Mouse (Mus musculus) limb, embryonic 13.5 days (tissue): ENCODE measurements around the gene Gse1. TPM values are rescaled to one million over a fixed set of nuclear protein-coding genes. Genes with fewer than 3 reads are reported as not detected.

Experiments used
- ATAC-seq: fragments of 200-750 bp; cut with Nextera tagmentation; 2 replicates; pipeline ENCODE4 v1.8.0; 2017; ENCODE audit warnings: low read depth, moderate number of reproducible peaks, moderate TSS enrichment; ENCODE audit not compliant: low FRiP score
- H3K27ac ChIP-seq: fragments of 300-500 bp; sonication (generic); 2 replicates; pipeline ENCODE4 v1.5.1; 2015; ENCODE audit warnings: inconsistent platforms, mild to moderate bottlenecking, moderate library complexity
- H3K27me3 ChIP-seq: fragments of 300-500 bp; sonication (generic); 2 replicates; pipeline ENCODE4 v1.6.1; 2015; ENCODE audit warnings: mild to moderate bottlenecking, inconsistent platforms
- H3K36me3 ChIP-seq: fragments of 300-500 bp; sonication (generic); 2 replicates; pipeline ENCODE4 v1.6.1; 2015; ENCODE audit warnings: inconsistent platforms, mild to moderate bottlenecking, moderate library complexity
- H3K4me1 ChIP-seq: fragments of 300-500 bp; sonication (generic); 2 replicates; pipeline ENCODE4 v1.6.1; 2015; ENCODE audit warnings: inconsistent platforms
- H3K4me2 ChIP-seq: fragments of 300-500 bp; sonication (generic); replicated peaks from 2 replicates; pipeline ENCODE4 v1.6.1; 2015; ENCODE audit warnings: inconsistent platforms, mild to moderate bottlenecking, moderate library complexity
- H3K4me3 ChIP-seq: fragments of 300-500 bp; sonication (generic); 2 replicates; pipeline ENCODE4 v1.5.1; 2015; ENCODE audit warnings: moderate library complexity, mild to moderate bottlenecking, inconsistent platforms
- H3K9ac ChIP-seq: fragments of 300-500 bp; sonication (generic); 2 replicates; pipeline ENCODE4 v1.6.1; 2015; ENCODE audit warnings: mild to moderate bottlenecking, inconsistent platforms
- H3K9me3 ChIP-seq: fragments of 300-500 bp; sonication (generic); 2 replicates; pipeline ENCODE4 v1.6.1; 2016; ENCODE audit warnings: inconsistent platforms
- WGBS: fragments of 180-500 bp; shearing (Covaris S2); methylation state at CpG from one replicate; pipeline ENCODE4 v1.1.7; 2015; 5-methylcytosine and 5-hydroxymethylcytosine counted together
- polyA plus RNA-seq: library from polyadenylated mRNA; unstranded; fragments of >200 nt; fragmentation: Nextera tagmentation; extraction: Ambion mirVana; gene quantifications from 2 replicates; pipeline ENCODE4 v1.2.1, GENCODE M21; 2015

Gene Gse1
- polyA plus RNA-seq, 1 experiment from 2014 or later, result 6.9 TPM

GRCm38 (mm10) chr8:120370461-120370860, 142.2 kb downstream of the Gse1 start:
- H3K4me3 ChIP-seq, result no peak overlapping the region
- H3K36me3 ChIP-seq, result no peaks in the 10 kb centered on the region
- H3K27ac ChIP-seq, result no peak overlapping the region
- WGBS, result 66% methylated on average over 4 of the region's 4 CpGs
- no peak overlapping the region for H3K4me2 ChIP-seq
- H3K27me3 ChIP-seq, result no peaks in the 10 kb centered on the region
- H3K9ac ChIP-seq, result no peak overlapping the region
- peaks cover 69% of the 10 kb centered on the region for H3K4me1 ChIP-seq
- H3K9me3 ChIP-seq, result no peaks in the 10 kb centered on the region
- ATAC-seq, result no peak

- H3K4me1 ChIP-seq, result peaks cover 67% of the 10 kb centered on the region
- no peaks in the 10 kb centered on the region for H3K36me3 ChIP-seq
- H3K27ac ChIP-seq, result no peak overlapping the region
- no peaks in the 10 kb centered on the region for H3K9me3 ChIP-seq
- H3K27me3 ChIP-seq, result no peaks in the 10 kb centered on the region
- no peak overlapping the region for H3K4me2 ChIP-seq
- 74% methylated on average over 5 of the region's 5 CpGs for WGBS
- H3K9ac ChIP-seq, result no peak overlapping the region
- H3K4me3 ChIP-seq, result no peak overlapping the region
- no peak for ATAC-seq
Measured at GRCm38 (mm10) chr8:120371146-120371545, 142.9 kb downstream of the Gse1 start.

GRCm38 (mm10) chr8:120371725-120372457, 143.6 kb downstream of the Gse1 start:
- no peak overlapping the region; the same call in 1 of the 2 replicates for H3K9ac ChIP-seq

GRCm38 (mm10) chr8:120372684-120373083, 144.4 kb downstream of the Gse1 start:
- Histone ChIP-seq H3K4me3 (no peak overlapping the region), H3K36me3 (no peaks in the 10 kb centered on the region), H3K9ac (no peak overlapping the region), H3K4me1 (peaks cover 69% of the 10 kb centered on the region), H3K27ac (no peak overlapping the region), H3K9me3 (no peaks in the 10 kb centered on the region), H3K27me3 (no peaks in the 10 kb centered on the region), H3K4me2 (no peak overlapping the region)
- no peak for ATAC-seq
- whole genome bisulfite sequencing, result 93% methylated on average over 6 of the region's 6 CpGs

More at GRCm38 (mm10) chr8:120371725-120372457, 143.6 kb downstream of the Gse1 start:
- H3K27ac ChIP-seq, result no peak overlapping the region
- H3K27me3 ChIP-seq, result no peaks in the 10 kb centered on the region
- no peaks in the 10 kb centered on the region for H3K9me3 ChIP-seq
- no peak overlapping the region for H3K4me2 ChIP-seq
- H3K4me1 ChIP-seq, result peaks cover 69% of the 10 kb centered on the region
- no peak for ATAC-seq
- no peak overlapping the region for H3K4me3 ChIP-seq
- WGBS, result 70% methylated on average over 8 of the region's 8 CpGs
- H3K36me3 ChIP-seq, result no peaks in the 10 kb centered on the region

GRCm38 (mm10) chr8:120373621-120374020, 145.4 kb downstream of the Gse1 start:
- H3K4me3 ChIP-seq, result no peak overlapping the region
- peaks cover 70% of the 10 kb centered on the region for H3K4me1 ChIP-seq
- no peaks in the 10 kb centered on the region for H3K9me3 ChIP-seq
- H3K27ac ChIP-seq, result no peak overlapping the region
- no peaks in the 10 kb centered on the region for H3K36me3 ChIP-seq
- no peak overlapping the region for H3K4me2 ChIP-seq
- 56% methylated on average over 3 of the region's 3 CpGs for WGBS
- ATAC-seq, result no peak
- 0 out of 2 replicates have a peak overlapping the region, but pooled peaks have one; percentile 6 for H3K9ac ChIP-seq
- no peaks in the 10 kb centered on the region for H3K27me3 ChIP-seq

- Histone ChIP-seq H3K9ac (0 out of 2 replicates have a peak overlapping the region, but pooled peaks have one; percentile 6), H3K4me1 (peaks cover 70% of the 10 kb centered on the region), H3K4me2 (no peak overlapping the region), H3K9me3 (no peaks in the 10 kb centered on the region), H3K27me3 (peaks cover 3% of the 10 kb centered on the region; the same call in 1 of the 2 replicates), H3K4me3 (no peak overlapping the region), H3K36me3 (no peaks in the 10 kb centered on the region), H3K27ac (peak overlapping the region; percentile 39; the same call in 1 of the 2 replicates)
- 22% methylated on average over 1 of the region's 1 CpGs for WGBS
- ATAC-seq, result no peak
Measured at GRCm38 (mm10) chr8:120374070-120374469, 145.8 kb downstream of the Gse1 start.

- WGBS, result 17% methylated on average over 9 of the region's 9 CpGs
- Histone ChIP-seq H3K4me3 (no peak overlapping the region), H3K27ac (peak overlapping the region; percentile 39; the same call in 1 of the 2 replicates), H3K4me1 (peaks cover 66% of the 10 kb centered on the region), H3K4me2 (no peak overlapping the region), H3K27me3 (peaks cover 6% of the 10 kb centered on the region; the same call in 1 of the 2 replicates), H3K36me3 (no peaks in the 10 kb centered on the region), H3K9ac (no peak overlapping the region), H3K9me3 (no peaks in the 10 kb centered on the region)
- no peak for ATAC-seq
Measured at GRCm38 (mm10) chr8:120374514-120374913, 146.3 kb downstream of the Gse1 start.

GRCm38 (mm10) chr8:120375170-120375569, 146.9 kb downstream of the Gse1 start:
- Histone ChIP-seq H3K4me2 (no peak overlapping the region), H3K9me3 (no peaks in the 10 kb centered on the region), H3K4me3 (no peak overlapping the region), H3K27ac (no peak overlapping the region), H3K36me3 (no peaks in the 10 kb centered on the region), H3K4me1 (peaks cover 61% of the 10 kb centered on the region), H3K27me3 (peaks cover 11% of the 10 kb centered on the region), H3K9ac (no peak overlapping the region)
- 53% methylated on average over 5 of the region's 5 CpGs for WGBS
- no peak for ATAC-seq

- Histone ChIP-seq H3K4me3 (no peak overlapping the region), H3K36me3 (no peaks in the 10 kb centered on the region), H3K27ac (no peak overlapping the region), H3K4me2 (no peak overlapping the region), H3K9ac (no peak overlapping the region), H3K4me1 (peaks cover 69% of the 10 kb centered on the region), H3K27me3 (peaks cover 13% of the 10 kb centered on the region), H3K9me3 (no peaks in the 10 kb centered on the region)
- WGBS, result 56% methylated on average over 4 of the region's 4 CpGs
- ATAC-seq, result no peak
Measured at GRCm38 (mm10) chr8:120376215-120376614, 148.0 kb downstream of the Gse1 start.

GRCm38 (mm10) chr8:120376847-120377802, 148.9 kb downstream of the Gse1 start:
- H3K9ac ChIP-seq, result 0 out of 2 replicates have a peak overlapping the region, but pooled peaks have one; percentile 5
- no peak for ATAC-seq
- WGBS, result 29% methylated on average over 22 of the region's 22 CpGs
- H3K4me3 ChIP-seq, result no peak overlapping the region
- H3K4me1 ChIP-seq, result peaks cover 74% of the 10 kb centered on the region
- no peak overlapping the region for H3K27ac ChIP-seq
- H3K36me3 ChIP-seq, result no peaks in the 10 kb centered on the region
- 0 out of 2 replicates have a peak overlapping the region, but pooled peaks have one; percentile 2 for H3K4me2 ChIP-seq
- peaks cover 13% of the 10 kb centered on the region for H3K27me3 ChIP-seq
- H3K9me3 ChIP-seq, result no peaks in the 10 kb centered on the region

- Histone ChIP-seq H3K9me3 (no peaks in the 10 kb centered on the region), H3K4me2 (peak overlapping the region; percentile 9; the same call in 1 of the 2 replicates), H3K4me1 (peaks cover 80% of the 10 kb centered on the region), H3K9ac (no peak overlapping the region), H3K27me3 (peaks cover 13% of the 10 kb centered on the region), H3K36me3 (no peaks in the 10 kb centered on the region), H3K4me3 (no peak overlapping the region), H3K27ac (no peak overlapping the region)
- no peak for ATAC-seq
- WGBS, result 51% methylated on average over 7 of the region's 7 CpGs
Measured at GRCm38 (mm10) chr8:120377803-120378189, 149.5 kb downstream of the Gse1 start.

GRCm38 (mm10) chr8:120378306-120378705, 150.1 kb downstream of the Gse1 start:
- 10% methylated on average over 15 of the region's 16 CpGs for WGBS
- Histone ChIP-seq H3K27me3 (peaks cover 13% of the 10 kb centered on the region), H3K4me1 (peaks cover 85% of the 10 kb centered on the region), H3K9ac (no peak overlapping the region), H3K4me2 (peak overlapping the region; percentile 9; the same call in 1 of the 2 replicates), H3K36me3 (no peaks in the 10 kb centered on the region), H3K4me3 (no peak overlapping the region), H3K9me3 (no peaks in the 10 kb centered on the region), H3K27ac (no peak overlapping the region)
- no peak for ATAC-seq
